Mouse (Mus musculus): ENCODE measurements around the gene Nkiras1. TPM values are rescaled to one million over a fixed set of nuclear protein-coding genes. Genes with fewer than 3 reads are reported as not detected.
"Not testable (repeated sequence)": the region's sequence is repeated elsewhere in the genome, so short reads cannot be mapped to it uniquely, and the experiment has no call there.

The Nkiras1 gene
- polyA plus RNA-seq, 1 experiment from 2014 or later, result 13.3 TPM

- not testable (repeated sequence) for H3K4me2 ChIP-seq (ENCODE audit: low read length); H3K9me3 ChIP-seq (ENCODE audit: control insufficient read depth, low read length); H3K27me3 ChIP-seq (replicated peaks; ENCODE audit: control insufficient read depth, insufficient read depth, low read length); DNase-seq (ENCODE audit: low spot score); H3K36me3 ChIP-seq (ENCODE audit: control insufficient read depth, insufficient read depth, low read length); ATAC-seq (replicated peaks; ENCODE audit: low FRiP score, low TSS enrichment, low read depth); H3K4me3 ChIP-seq (ENCODE audit: low read depth, low read length); H3K4me1 ChIP-seq (replicated peaks; ENCODE audit: control insufficient read depth, insufficient read depth, low read length); H3K27ac ChIP-seq (ENCODE audit: low read depth); H3K9ac ChIP-seq (ENCODE audit: low read length)
- WGBS, result 69% methylated on average over 2 of the region's 2 CpGs
Observed at GRCm38 (mm10) chr14:18236496-18237235, 34.3 kb upstream of the Nkiras1 start.

- Histone ChIP-seq H3K9me3 (ENCODE audit: control insufficient read depth, low read length) (no peaks in the 10 kb centered on the region), H3K36me3 (ENCODE audit: control insufficient read depth, insufficient read depth, low read length) (no peaks in the 10 kb centered on the region), H3K4me2 (ENCODE audit: low read length) (peak overlapping the region; percentile 56), H3K4me1 (replicated peaks; ENCODE audit: control insufficient read depth, insufficient read depth, low read length) (no peaks in the 10 kb centered on the region), H3K9ac (ENCODE audit: low read length) (no peak overlapping the region), H3K4me3 (ENCODE audit: low read depth, low read length) (peak overlapping the region; percentile 67), H3K27me3 (replicated peaks; ENCODE audit: control insufficient read depth, insufficient read depth, low read length) (no peaks in the 10 kb centered on the region), H3K27ac (ENCODE audit: low read depth) (no peak overlapping the region; the same call in 1 of the 2 replicates)
- ATAC-seq (replicated peaks; ENCODE audit: low FRiP score, low TSS enrichment, low read depth), result no peak
- no peak for DNase-seq (ENCODE audit: low spot score)
- WGBS, result 77% methylated on average over 4 of the region's 4 CpGs
Observed at GRCm38 (mm10) chr14:18237381-18237780, 33.6 kb upstream of the Nkiras1 start.

- Histone ChIP-seq H3K9ac (ENCODE audit: low read length) (peak overlapping the region; percentile 73), H3K4me3 (ENCODE audit: low read depth, low read length) (peak overlapping the region; percentile 67), H3K4me2 (ENCODE audit: low read length) (peak overlapping the region; percentile 56), H3K4me1 (replicated peaks; ENCODE audit: control insufficient read depth, insufficient read depth, low read length) (no peaks in the 10 kb centered on the region), H3K36me3 (ENCODE audit: control insufficient read depth, insufficient read depth, low read length) (no peaks in the 10 kb centered on the region), H3K9me3 (ENCODE audit: control insufficient read depth, low read length) (no peaks in the 10 kb centered on the region), H3K27me3 (replicated peaks; ENCODE audit: control insufficient read depth, insufficient read depth, low read length) (no peaks in the 10 kb centered on the region), H3K27ac (ENCODE audit: low read depth) (peak overlapping the region; percentile 89)
- peak; percentile 97 for DNase-seq (ENCODE audit: low spot score)
- ATAC-seq (replicated peaks; ENCODE audit: low FRiP score, low TSS enrichment, low read depth), result peak; percentile 94
- WGBS, result under 1% methylated on average over 62 of the region's 71 CpGs
Observed at GRCm38 (mm10) chr14:18238131-18238749, 32.7 kb upstream of the Nkiras1 start.

- peak within 1 kb of the TSS; percentile 89 for H3K27ac ChIP-seq (ENCODE audit: low read depth)
- H3K36me3 ChIP-seq (ENCODE audit: control insufficient read depth, insufficient read depth, low read length), result no peaks in the 10 kb centered on the region
- DNase-seq (ENCODE audit: low spot score) (peak; percentile 97), ATAC-seq (replicated peaks; ENCODE audit: low FRiP score, low TSS enrichment, low read depth) (peak; percentile 94)
- H3K9me3 ChIP-seq (ENCODE audit: control insufficient read depth, low read length), result 0 out of 2 replicates have a peak, but pooled peaks cover 3% of the 10 kb centered on the region
- H3K4me2 ChIP-seq (ENCODE audit: low read length), result peak within 1 kb of the TSS; percentile 56
- no peaks in the 10 kb centered on the region for H3K4me1 ChIP-seq (replicated peaks; ENCODE audit: control insufficient read depth, insufficient read depth, low read length)
- H3K9ac ChIP-seq (ENCODE audit: low read length), result peak within 1 kb of the TSS; percentile 73
- H3K4me3 ChIP-seq (ENCODE audit: low read depth, low read length), result peak within 1 kb of the TSS; percentile 67
- under 1% methylated on average over 65 of the region's 66 CpGs for WGBS
- H3K27me3 ChIP-seq (replicated peaks; ENCODE audit: control insufficient read depth, insufficient read depth, low read length), result no peaks in the 10 kb centered on the region
Observed at GRCm38 (mm10) chr14:18238750-18239731, 31.9 kb upstream of the Nkiras1 start, which contains the start of gene Nr1d2. TSS of gene Nr1d2 (minus strand) at chr14:18239127.

- Histone ChIP-seq H3K4me3 (ENCODE audit: low read depth, low read length) (no peak overlapping the region), H3K27ac (ENCODE audit: low read depth) (no peak overlapping the region), H3K4me2 (ENCODE audit: low read length) (no peak overlapping the region), H3K4me1 (replicated peaks; ENCODE audit: control insufficient read depth, insufficient read depth, low read length) (no peaks in the 10 kb centered on the region), H3K9me3 (ENCODE audit: control insufficient read depth, low read length) (0 out of 2 replicates have a peak, but pooled peaks cover 3% of the 10 kb centered on the region), H3K36me3 (ENCODE audit: control insufficient read depth, insufficient read depth, low read length) (no peaks in the 10 kb centered on the region), H3K9ac (ENCODE audit: low read length) (no peak overlapping the region), H3K27me3 (replicated peaks; ENCODE audit: control insufficient read depth, insufficient read depth, low read length) (no peaks in the 10 kb centered on the region)
- no peak for ATAC-seq (replicated peaks; ENCODE audit: low FRiP score, low TSS enrichment, low read depth)
- WGBS, result 64% methylated on average over 7 of the region's 7 CpGs
- DNase-seq (ENCODE audit: low spot score), result no peak
Observed at GRCm38 (mm10) chr14:18240132-18240531, 30.8 kb upstream of the Nkiras1 start.

- 89% methylated on average over 4 of the region's 4 CpGs for WGBS
- ATAC-seq (replicated peaks; ENCODE audit: low FRiP score, low TSS enrichment, low read depth) (no peak), DNase-seq (ENCODE audit: low spot score) (no peak)
- Histone ChIP-seq H3K9ac (ENCODE audit: low read length) (no peak overlapping the region), H3K27ac (ENCODE audit: low read depth) (no peak overlapping the region), H3K36me3 (ENCODE audit: control insufficient read depth, insufficient read depth, low read length) (no peaks in the 10 kb centered on the region), H3K27me3 (replicated peaks; ENCODE audit: control insufficient read depth, insufficient read depth, low read length) (no peaks in the 10 kb centered on the region), H3K4me3 (ENCODE audit: low read depth, low read length) (no peak overlapping the region), H3K4me2 (ENCODE audit: low read length) (no peak overlapping the region), H3K4me1 (replicated peaks; ENCODE audit: control insufficient read depth, insufficient read depth, low read length) (no peaks in the 10 kb centered on the region), H3K9me3 (ENCODE audit: control insufficient read depth, low read length) (0 out of 2 replicates have a peak, but pooled peaks cover 3% of the 10 kb centered on the region)
Observed at GRCm38 (mm10) chr14:18241786-18242185, 29.1 kb upstream of the Nkiras1 start.

- ATAC-seq (replicated peaks; ENCODE audit: low FRiP score, low TSS enrichment, low read depth), result no peak
- peak; percentile 29 for DNase-seq (ENCODE audit: low spot score)
- Histone ChIP-seq H3K9ac (ENCODE audit: low read length) (no peak overlapping the region), H3K9me3 (ENCODE audit: control insufficient read depth, low read length) (0 out of 2 replicates have a peak, but pooled peaks cover 3% of the 10 kb centered on the region), H3K4me2 (ENCODE audit: low read length) (no peak overlapping the region), H3K4me1 (replicated peaks; ENCODE audit: control insufficient read depth, insufficient read depth, low read length) (no peaks in the 10 kb centered on the region), H3K27me3 (replicated peaks; ENCODE audit: control insufficient read depth, insufficient read depth, low read length) (no peaks in the 10 kb centered on the region), H3K27ac (ENCODE audit: low read depth) (no peak overlapping the region), H3K4me3 (ENCODE audit: low read depth, low read length) (no peak overlapping the region), H3K36me3 (ENCODE audit: control insufficient read depth, insufficient read depth, low read length) (no peaks in the 10 kb centered on the region)
- 84% methylated on average over 21 of the region's 21 CpGs for WGBS
Observed at GRCm38 (mm10) chr14:18242638-18243130, 28.3 kb upstream of the Nkiras1 start.

- ATAC-seq (replicated peaks; ENCODE audit: low FRiP score, low TSS enrichment, low read depth) (no peak), DNase-seq (ENCODE audit: low spot score) (no peak)
- no peaks in the 10 kb centered on the region for H3K9me3 ChIP-seq (ENCODE audit: control insufficient read depth, low read length)
- H3K4me1 ChIP-seq (replicated peaks; ENCODE audit: control insufficient read depth, insufficient read depth, low read length), result no peaks in the 10 kb centered on the region
- no peak overlapping the region for H3K4me3 ChIP-seq (ENCODE audit: low read depth, low read length)
- WGBS, result 87% methylated on average over 3 of the region's 3 CpGs
- H3K4me2 ChIP-seq (ENCODE audit: low read length), result no peak overlapping the region
- no peak overlapping the region for H3K9ac ChIP-seq (ENCODE audit: low read length)
- H3K36me3 ChIP-seq (ENCODE audit: control insufficient read depth, insufficient read depth, low read length), result no peaks in the 10 kb centered on the region
- no peaks in the 10 kb centered on the region for H3K27me3 ChIP-seq (replicated peaks; ENCODE audit: control insufficient read depth, insufficient read depth, low read length)
- no peak overlapping the region for H3K27ac ChIP-seq (ENCODE audit: low read depth)
Observed at GRCm38 (mm10) chr14:18261203-18261602, 9.7 kb upstream of the Nkiras1 start.

All from intestine, embryonic 14.5 days (tissue).